Mouse (Mus musculus): ENCODE results near the gene Ifi206. TPM values are rescaled to one million over a fixed set of nuclear protein-coding genes. Genes with fewer than 3 reads are reported as not detected.

The Ifi206 gene
- 0.02 and 0.06 TPM in 2 replicates for polyA plus RNA-seq (2012; rRNA removed)

DNA sequence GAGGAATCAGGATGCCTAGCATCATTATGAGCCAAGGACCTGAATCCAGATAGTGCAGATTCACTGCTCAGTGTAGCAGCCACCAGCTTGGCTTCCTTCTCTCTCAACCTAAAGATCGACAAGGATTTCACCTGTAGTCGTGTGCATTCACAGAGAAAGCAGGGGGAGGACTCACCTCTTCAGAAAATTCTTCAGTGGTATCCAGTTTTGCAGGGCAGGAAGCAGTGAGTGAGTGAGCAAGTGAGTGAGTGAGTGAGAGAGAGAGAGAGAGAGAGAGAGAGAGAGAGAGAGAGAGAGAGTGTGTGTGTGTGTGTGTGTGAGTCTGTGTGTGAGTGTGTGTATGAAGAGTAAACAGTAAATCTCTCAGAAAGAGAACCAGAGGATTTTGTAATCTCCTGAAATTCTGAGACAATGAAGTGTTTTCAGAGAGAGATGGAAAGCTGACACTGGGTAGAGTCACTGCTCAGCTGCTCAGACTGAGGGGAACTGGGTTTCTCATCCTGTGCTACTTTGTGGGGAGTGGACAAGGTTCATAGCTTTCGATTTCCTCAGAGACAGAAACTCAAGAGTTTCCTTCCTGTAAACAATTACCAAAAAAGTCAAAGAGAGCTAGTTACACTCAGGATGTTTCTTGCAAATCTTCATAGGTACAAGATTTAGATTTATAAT, at the start of gene Ifi206:
Gene Ifi206, minus strand, starts transcription at position 230 of the 669 bp plus-strand sequence.

DNA sequence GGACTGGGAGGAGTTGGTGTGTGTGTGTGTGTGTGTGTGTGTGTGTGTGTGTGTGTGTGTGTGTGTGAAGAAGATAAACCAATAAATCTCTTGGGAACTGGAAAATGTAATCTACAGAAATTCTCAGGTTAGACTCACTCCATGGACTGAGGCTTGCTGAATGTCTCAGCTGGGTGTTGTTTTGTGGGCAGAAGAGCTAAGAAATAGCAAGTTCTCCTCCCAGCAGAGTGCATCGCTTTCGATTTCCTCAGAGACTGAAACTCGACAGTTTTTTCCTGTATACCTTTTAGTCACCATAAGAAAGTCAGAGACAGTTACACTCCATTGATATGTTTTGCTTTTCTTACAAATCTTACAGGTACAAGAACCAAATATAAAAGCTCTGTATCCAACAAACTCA, 45.0 kb upstream of the Ifi206 start, which contains the start of gene Ifi214:
Gene Ifi214, minus strand, starts transcription at position 167 of the 400 bp plus-strand sequence.

Other genes starting within 250 kb of the Ifi206 start
- not detected in 2 replicates for gene Olfr418, start 225.0 kb downstream of the Ifi206 start, polyA plus RNA-seq (2012; rRNA removed)
- not detected in 2 replicates for gene Mptx2, start 213.3 kb downstream of the Ifi206 start, polyA plus RNA-seq (2012; rRNA removed)
- 16.7 and 23.4 TPM in 2 replicates for gene Ackr1, start 157.3 kb downstream of the Ifi206 start, polyA plus RNA-seq (2012; rRNA removed)
- 9.4 and 19.9 TPM in 2 replicates for gene Aim2, start 140.2 kb downstream of the Ifi206 start, polyA plus RNA-seq (2012; rRNA removed)
- 27.7 and 49.3 TPM in 2 replicates for gene Cadm3, start 123.3 kb downstream of the Ifi206 start, polyA plus RNA-seq (2012; rRNA removed)
- gene Ifi214, start 44.9 kb upstream of the Ifi206 start, polyA plus RNA-seq (2012; rRNA removed), result not detected in 2 replicates
- gene Ifi213, start 108.2 kb upstream of the Ifi206 start, polyA plus RNA-seq (2012; rRNA removed), result not detected in 2 replicates
- gene Ifi209, start 139.9 kb upstream of the Ifi206 start, polyA plus RNA-seq (2012; rRNA removed), result 0.04 and 0.10 TPM in 2 replicates
- gene Ifi208, start 182.6 kb upstream of the Ifi206 start, polyA plus RNA-seq (2012; rRNA removed), result 0.02 TPM in 2 replicates